Mouse (Mus musculus) gastrocnemius, postnatal 25 days (tissue): ENCODE results near the gene Suclg1. TPM values are rescaled to one million over a fixed set of nuclear protein-coding genes. Genes with fewer than 3 reads are reported as not detected.

Experiments
- DNase-seq: peaks from one replicate; pipeline ENCODE4 v3.0.0; 2022
- long read RNA-seq, 2 experiments: library from polyadenylated mRNA; stranded (forward); transcript quantifications; one replicate each; pipeline ENCODE4 v2.0.0; 2021
- total RNA-seq, 2 experiments: library from RNA; stranded (reverse); gene quantifications; 1 replicate in 1 of 2; 2 replicates in 1 of 2; pipeline ENCODE4 v1.2.3; 2021

The Suclg1 gene
- 100 to 1,000 TPM; 357 to 371 TPM for total RNA-seq
- long read RNA-seq, experiment 1, transcript Suclg1-201 (9 exons, 1,519 nt): major isoform, 387 of 457 reads
- long read RNA-seq, experiment 1, partial matches to known transcripts: 63 of 457 reads
- long read RNA-seq, experiment 1, other reads (novel, unspliced or antisense): 7 of 457 reads
- long read RNA-seq, experiment 2, transcript Suclg1-201 (9 exons, 1,519 nt): major isoform, 398 of 447 reads
- long read RNA-seq, experiment 2, partial matches to known transcripts: 43 of 447 reads
- long read RNA-seq, experiment 2, other reads (novel, unspliced or antisense): 6 of 447 reads

DNA sequence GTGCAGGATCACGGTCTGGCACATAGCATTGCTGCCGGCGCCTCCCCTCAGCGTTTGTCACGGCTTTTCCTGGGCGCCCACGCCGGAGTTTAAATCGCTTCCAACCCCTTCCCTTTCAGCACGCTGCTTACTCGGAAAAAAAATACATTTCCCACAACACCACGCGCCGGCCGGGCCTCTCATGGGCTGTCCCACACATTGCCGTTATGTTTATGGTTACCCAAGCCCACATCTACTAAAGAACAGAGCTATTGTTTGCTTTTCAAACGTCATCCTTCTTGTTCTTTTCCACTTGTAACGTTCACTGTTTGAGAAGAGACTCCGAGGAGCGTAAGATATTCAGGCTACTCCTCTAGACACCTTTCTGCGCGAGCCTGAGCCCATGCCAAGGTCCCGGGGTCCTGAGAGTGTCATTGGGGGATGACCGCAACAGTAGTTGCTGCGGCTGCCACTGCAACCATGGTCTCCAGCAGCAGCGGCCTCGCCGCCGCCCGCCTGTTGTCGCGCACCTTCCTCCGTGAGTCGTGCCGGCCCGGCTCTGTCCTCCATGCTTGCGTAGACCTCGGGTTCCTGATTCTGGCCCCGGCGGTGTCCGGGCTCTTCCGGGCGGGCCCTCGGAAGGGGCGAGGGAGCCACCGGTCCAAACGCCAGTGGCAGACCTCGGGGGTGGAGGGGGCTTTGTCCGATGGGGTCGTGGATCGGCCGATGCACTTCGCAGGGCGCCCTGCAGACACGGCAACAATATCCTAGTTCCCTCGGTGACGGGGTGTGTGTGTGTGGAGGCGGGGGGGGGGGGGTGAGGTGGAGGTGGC is at the start of gene Suclg1:
TSS of gene Suclg1 (plus strand) at position 146 of the 812 bp plus-strand sequence.
- DNase-seq: peak; percentile 84

DNA sequence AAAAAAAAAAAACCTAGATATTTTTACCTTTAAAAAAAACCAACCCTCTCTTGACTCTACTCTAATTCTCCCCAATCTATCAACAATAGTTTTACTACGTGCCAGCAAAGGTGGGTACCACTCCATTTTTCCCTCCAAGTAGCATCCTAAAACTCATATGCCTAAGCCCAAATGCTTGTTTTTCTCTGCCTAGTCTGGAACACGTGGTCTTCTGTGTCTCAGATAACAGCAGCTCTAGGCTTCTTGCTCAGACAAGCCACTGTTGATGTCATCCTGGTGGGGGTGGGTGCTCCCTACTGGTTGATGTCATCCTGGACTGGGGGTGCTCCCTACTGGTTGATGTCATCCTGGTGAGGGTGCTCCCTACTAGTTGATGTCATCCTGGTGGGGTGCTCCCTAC is 44.5 kb upstream of the Suclg1 start:
- no peak for DNase-seq

DNA sequence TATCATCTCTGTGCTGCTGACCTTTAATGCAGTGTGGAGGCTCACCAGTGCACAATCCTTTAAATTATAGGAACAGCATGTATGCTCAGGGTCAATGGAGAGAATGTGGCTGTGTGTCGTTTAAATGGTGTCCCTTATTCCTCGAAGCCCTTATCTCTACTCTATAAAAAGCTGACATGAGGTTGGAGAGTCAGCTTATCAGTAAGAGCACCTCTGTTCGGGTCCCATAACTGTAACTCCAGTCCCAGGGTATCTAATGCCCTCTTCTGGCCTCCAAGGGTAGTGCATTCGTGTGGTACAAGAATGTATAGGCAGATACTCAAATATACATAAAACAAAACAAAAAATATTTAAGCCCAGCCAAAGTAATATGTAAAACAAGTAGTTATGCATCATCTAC is 43.2 kb upstream of the Suclg1 start:
- DNase-seq: no peak

- no peak for DNase-seq
Measured at GRCm38 (mm10) chr6:73209598-73209997, 38.6 kb upstream of the Suclg1 start.

DNA sequence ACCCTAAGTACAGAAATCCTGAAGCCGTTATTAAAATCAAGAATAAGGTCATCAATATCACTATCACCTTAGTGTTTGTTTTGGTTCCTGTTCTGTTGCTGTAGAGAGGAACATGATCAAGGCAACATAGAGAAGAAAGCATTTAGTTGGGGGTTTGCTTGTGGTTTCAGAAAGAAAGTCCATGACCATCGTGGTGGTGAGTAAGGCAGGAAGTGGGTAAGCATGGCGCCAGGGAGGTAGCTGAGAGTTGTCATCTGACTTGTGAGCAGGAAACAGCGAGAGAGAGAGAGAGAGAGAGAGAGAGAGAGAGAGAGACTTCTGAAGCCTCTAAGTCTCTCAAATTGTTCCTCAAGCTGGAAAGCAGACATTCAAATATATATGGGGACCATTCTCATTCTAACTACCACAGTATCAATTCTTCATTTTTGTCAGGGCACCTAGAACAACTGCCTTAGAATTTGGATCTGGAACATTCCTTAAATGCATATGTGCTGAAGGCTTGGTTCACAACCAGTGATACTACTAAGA is 37.7 kb upstream of the Suclg1 start:
- DNase-seq: no peak

- no peak for DNase-seq
Measured at GRCm38 (mm10) chr6:73211036-73211435, 37.1 kb upstream of the Suclg1 start.

- DNase-seq: no peak
Measured at GRCm38 (mm10) chr6:73211602-73212001, 36.6 kb upstream of the Suclg1 start.

GRCm38 (mm10) chr6:73221189-73221957 is 26.8 kb upstream of the Suclg1 start, which contains the start of gene Dnah6:
Gene Dnah6, minus strand, starts transcription at chr6:73221651.
- peak; percentile 88 for DNase-seq

DNA sequence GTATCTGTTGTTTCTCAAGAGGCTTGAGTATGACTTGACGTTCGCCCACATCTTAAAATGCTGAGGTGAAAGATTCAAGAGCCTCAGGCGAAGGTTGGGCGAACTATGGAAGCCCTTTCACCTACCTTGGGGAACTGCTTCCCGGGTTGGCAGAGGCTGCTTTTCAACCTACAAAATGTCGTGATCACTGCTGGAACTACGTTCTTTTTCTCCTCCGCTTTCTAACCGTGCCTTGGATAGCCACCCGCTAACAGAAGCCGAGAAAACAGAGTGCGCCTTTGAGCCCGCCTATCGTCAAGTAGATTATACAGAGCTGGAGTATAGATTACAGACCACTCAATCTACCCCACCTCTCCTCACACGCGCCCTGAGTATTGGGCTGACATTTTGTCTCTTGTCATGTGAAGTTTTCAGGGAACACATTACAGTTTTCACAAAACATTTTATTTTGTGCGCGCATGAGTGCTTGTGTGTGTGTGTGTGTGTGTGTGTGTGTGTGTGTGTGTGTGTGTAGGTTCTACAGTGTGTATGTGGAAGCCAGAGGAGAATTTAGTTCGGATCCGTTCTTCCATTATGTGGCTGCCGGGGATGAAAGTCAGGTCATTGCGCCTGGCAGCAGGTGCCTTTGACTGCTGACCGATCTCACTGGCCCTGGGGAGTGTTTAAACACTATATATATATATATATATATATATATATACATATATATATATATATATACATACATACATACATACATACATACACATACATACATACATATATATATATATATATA is 26.0 kb upstream of the Suclg1 start:
- DNase-seq: no peak

DNA sequence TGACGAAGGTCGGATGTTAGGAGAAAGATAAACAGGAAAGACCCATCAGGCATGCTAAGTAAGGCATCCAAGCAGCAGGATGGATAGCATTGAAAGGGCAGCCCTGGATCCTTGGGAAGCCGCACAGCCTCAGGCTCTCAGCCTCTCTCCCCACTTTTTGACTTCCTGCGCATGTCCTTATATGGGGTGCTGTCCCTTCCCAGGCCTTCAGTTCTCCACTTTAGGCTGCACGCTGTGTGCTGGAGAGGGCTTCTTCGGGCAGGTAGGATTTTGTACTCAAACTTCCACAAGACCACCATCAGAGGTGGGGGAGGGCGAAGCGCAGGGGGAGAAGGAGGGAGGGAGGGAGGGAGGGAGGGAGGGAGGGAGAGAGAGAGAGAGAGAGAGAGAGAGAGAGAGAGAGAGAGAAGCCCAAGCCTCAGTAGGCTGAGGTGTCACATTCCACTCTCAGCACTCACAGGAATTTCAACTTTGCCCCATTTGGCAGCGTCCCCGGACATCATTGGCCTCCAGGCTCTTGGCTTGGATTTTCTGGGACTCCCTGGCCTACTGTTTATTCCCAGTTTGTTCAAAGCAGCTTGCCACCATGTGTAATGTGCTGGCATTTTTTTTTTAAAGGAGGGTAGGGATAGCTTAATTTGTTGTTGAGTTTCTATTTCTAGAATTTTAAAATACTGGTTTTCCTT is 25.2 kb upstream of the Suclg1 start:
- peak; percentile 85 for DNase-seq

DNA sequence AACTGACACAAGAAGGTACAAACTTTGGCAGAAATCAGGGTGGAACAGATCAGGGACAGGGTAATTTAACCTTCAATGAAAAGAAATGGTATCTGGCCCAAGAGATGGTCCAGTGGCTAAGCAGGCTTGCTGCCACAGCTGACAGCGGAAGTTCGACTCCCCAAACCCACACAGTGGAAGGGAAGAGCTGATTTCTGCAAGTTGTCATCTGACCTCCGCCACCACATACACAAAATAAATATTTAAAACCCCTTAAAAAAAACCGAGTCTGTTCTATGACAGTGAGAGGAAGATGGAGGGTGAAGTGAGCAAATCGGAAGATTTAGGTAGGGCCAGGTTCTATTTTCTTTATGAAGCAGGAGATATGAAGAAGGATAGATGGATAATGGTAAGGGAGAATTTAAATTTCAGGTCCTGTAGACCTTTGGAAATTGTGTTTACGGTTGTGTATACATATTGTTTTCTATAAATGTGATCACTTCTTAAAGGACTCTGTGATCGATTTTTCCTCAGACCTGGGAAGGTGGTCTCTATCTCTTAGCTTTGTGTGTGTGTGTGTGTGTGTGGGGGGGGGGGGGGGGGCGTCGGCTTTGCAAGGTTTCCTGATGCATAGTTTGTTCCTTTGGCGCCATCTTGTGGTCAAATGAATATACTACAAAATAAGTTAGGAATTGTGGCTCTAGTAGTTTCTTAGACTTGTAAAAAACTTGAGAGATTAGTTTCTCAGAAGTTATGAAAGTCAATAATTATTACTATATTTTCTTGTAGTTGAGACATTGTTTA is 20.6 kb upstream of the Suclg1 start:
- no peak for DNase-seq

DNA sequence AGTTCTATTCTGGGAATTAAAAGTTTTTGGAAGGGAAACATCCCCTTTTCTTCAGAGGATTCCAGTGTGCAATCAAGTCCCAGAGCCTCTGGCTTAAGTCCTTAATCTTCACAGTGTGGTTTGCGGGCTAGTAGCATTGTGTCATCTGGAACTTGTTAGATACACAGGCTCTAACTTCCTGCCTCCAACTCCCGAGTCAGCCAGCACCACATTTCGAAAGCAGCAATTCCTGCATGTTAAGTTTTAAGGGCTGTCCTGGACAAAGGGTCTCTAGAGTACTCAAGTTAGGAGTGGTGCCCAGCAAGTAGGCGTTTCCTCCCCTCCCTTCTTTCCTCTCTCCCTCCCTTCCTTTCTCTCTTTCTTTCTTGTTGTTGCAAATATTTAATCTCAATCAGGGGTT is 19.8 kb upstream of the Suclg1 start:
- peak; percentile 64 for DNase-seq

- DNase-seq: no peak
Measured at GRCm38 (mm10) chr6:73228881-73229280, 19.3 kb upstream of the Suclg1 start.

DNA sequence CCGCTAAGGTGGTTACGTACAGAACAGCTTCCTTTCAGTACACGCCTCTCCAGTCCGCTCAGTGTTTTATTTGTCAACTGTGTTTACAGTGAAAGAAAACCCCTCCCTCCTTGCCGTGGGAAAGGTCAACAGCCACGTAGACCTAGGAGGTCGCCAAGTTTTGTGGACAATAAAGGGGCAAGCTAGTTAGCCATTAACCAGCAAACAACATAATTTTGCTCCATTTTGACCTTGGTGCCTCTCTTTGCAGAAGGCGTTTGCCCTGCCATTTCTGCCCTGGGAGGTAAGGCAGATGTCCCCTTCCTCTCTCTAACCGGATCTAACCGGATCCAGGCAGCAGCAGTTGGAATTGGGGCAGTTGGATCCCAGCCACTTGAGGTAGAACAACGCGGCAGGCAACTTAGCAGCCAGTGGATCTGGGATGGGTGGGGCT is 16.0 kb upstream of the Suclg1 start:
- DNase-seq: no peak

- DNase-seq: no peak
Measured at GRCm38 (mm10) chr6:73233202-73233726, 14.9 kb upstream of the Suclg1 start.

DNA sequence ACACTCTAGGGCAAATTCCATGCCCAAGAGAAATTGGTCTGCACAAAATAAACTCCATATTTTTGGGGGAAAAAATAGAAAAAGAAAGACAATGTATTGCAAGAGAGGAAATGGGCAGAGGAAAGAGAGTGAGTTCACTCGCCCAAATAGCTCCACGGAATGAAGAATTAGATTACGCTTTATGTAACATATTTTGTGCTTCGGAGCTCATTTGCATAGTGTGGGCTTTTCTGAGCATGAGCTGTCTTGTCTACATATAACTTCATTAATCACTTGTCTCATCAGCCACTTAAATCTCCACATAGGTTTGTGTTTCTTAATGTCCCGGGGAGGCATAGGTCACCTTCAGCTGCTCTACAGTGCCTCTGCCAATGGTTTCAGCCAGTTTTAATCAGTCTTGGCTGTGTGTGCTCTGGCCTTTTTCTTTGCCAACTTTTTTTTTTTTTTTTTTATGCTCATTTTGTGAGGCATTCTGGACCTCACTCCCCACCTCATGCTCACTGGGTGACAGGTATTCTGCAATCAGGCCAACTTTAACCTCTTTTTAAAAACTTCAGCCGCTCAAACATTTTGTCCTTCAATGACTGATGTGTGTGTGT is 13.8 kb upstream of the Suclg1 start:
- no peak for DNase-seq

- no peak for DNase-seq
Measured at GRCm38 (mm10) chr6:73235650-73236049, 12.5 kb upstream of the Suclg1 start.

DNA sequence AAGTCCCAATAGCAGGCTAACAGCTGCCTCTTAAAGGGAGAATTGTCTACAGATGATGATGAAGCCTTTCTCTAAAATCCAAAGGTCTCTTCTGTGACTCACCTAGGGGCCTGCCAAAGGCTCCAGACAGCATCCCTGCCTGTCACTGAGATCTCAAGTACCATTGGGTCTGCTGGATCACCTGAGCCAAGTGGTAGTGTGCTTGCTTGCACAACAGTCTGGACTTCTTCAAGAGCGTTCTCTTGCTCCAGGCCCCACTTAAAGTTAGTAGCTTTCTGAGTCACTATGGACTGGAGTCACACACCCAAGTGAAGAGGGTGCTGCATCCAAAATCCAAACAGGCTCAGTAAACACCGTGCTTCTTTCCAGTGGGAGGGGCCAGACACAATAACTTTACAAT is 1.4 kb upstream of the Suclg1 start:
- DNase-seq: no peak

GRCm38 (mm10) chr6:73247452-73247851 is 730 bp upstream of the Suclg1 start:
- DNase-seq: no peak

DNA sequence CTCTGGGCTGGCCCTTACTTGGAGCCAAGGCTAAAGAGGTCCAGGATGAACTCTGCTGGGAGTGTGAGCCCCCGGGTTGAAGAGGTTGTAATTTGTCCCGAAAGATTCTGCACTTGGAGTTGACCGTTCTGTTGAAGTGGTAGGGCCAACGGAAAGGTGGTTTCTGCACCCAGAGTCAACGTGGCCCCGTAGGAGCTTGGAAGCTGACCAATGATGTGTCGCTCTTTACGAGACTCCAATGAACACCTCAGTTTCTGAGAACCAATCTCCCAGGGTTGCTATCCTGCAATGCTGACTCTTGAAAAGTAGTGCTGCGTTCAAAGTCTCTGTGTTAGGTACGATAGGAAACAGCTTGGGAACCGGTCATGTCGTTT is 854 bp downstream of the Suclg1 start:
- peak; percentile 20 for DNase-seq
